Mouse (Mus musculus): ENCODE data around the gene Smyd1. TPM values are rescaled to one million over a fixed set of nuclear protein-coding genes. Genes with fewer than 3 reads are reported as not detected.

The Smyd1 gene
- polyA plus RNA-seq, 1 experiment from 2014 or later: 1.6 TPM

GRCm38 (mm10) chr6:71197636-71198535 lies 124.1 kb downstream of the Smyd1 start:
- no peaks in the 10 kb centered on the region for H3K4me1 ChIP-seq (ENCODE audit: control insufficient read depth, insufficient read depth, low read length)
- H3K27me3 ChIP-seq (ENCODE audit: control insufficient read depth, insufficient read depth, low read length): no peaks in the 10 kb centered on the region
- no peak overlapping the region for H3K4me3 ChIP-seq (ENCODE audit: low read depth, low read length)
- H3K36me3 ChIP-seq (replicated peaks; ENCODE audit: control insufficient read depth, insufficient read depth, low read depth, low read length): no peaks in the 10 kb centered on the region
- no peak overlapping the region for H3K9ac ChIP-seq (replicated peaks; ENCODE audit: low read length)
- H3K27ac ChIP-seq (replicated peaks; ENCODE audit: low read depth, low read length): no peak overlapping the region
- no peak for ATAC-seq (replicated peaks; ENCODE audit: insufficient number of reproducible peaks, low FRiP score, low TSS enrichment, low read depth)
- H3K9me3 ChIP-seq (replicated peaks; ENCODE audit: control insufficient read depth, low read length): no peaks in the 10 kb centered on the region
- no peak for DNase-seq (ENCODE audit: low spot score)
- 83% methylated on average over 13 of the region's 13 CpGs for WGBS
- H3K4me2 ChIP-seq (ENCODE audit: low read depth, low read length): no peak overlapping the region

- no peaks in the 10 kb centered on the region for H3K27me3 ChIP-seq (ENCODE audit: control insufficient read depth, insufficient read depth, low read length)
- no peak overlapping the region for H3K9ac ChIP-seq (replicated peaks; ENCODE audit: low read length)
- no peaks in the 10 kb centered on the region for H3K4me1 ChIP-seq (ENCODE audit: control insufficient read depth, insufficient read depth, low read length)
- no peak overlapping the region for H3K4me3 ChIP-seq (ENCODE audit: low read depth, low read length)
- no peak overlapping the region for H3K27ac ChIP-seq (replicated peaks; ENCODE audit: low read depth, low read length)
- no peak for DNase-seq (ENCODE audit: low spot score)
- no peaks in the 10 kb centered on the region for H3K36me3 ChIP-seq (replicated peaks; ENCODE audit: control insufficient read depth, insufficient read depth, low read depth, low read length)
- H3K9me3 ChIP-seq (replicated peaks; ENCODE audit: control insufficient read depth, low read length): no peaks in the 10 kb centered on the region
- H3K4me2 ChIP-seq (ENCODE audit: low read depth, low read length): no peak overlapping the region
- no peak for ATAC-seq (replicated peaks; ENCODE audit: insufficient number of reproducible peaks, low FRiP score, low TSS enrichment, low read depth)
Observed at GRCm38 (mm10) chr6:71196107-71196506, 125.9 kb downstream of the Smyd1 start.

- Histone ChIP-seq H3K27ac (replicated peaks; ENCODE audit: low read depth, low read length) (no peak overlapping the region), H3K27me3 (ENCODE audit: control insufficient read depth, insufficient read depth, low read length) (no peaks in the 10 kb centered on the region), H3K4me1 (ENCODE audit: control insufficient read depth, insufficient read depth, low read length) (no peaks in the 10 kb centered on the region), H3K36me3 (replicated peaks; ENCODE audit: control insufficient read depth, insufficient read depth, low read depth, low read length) (no peaks in the 10 kb centered on the region), H3K4me3 (ENCODE audit: low read depth, low read length) (no peak overlapping the region), H3K9ac (replicated peaks; ENCODE audit: low read length) (no peak overlapping the region), H3K4me2 (ENCODE audit: low read depth, low read length) (no peak overlapping the region), H3K9me3 (replicated peaks; ENCODE audit: control insufficient read depth, low read length) (no peaks in the 10 kb centered on the region)
- 80% methylated on average over 6 of the region's 6 CpGs for WGBS
- ATAC-seq (replicated peaks; ENCODE audit: insufficient number of reproducible peaks, low FRiP score, low TSS enrichment, low read depth) (no peak), DNase-seq (ENCODE audit: low spot score) (no peak)
Observed at GRCm38 (mm10) chr6:71193151-71193740, 128.8 kb downstream of the Smyd1 start.

- Histone ChIP-seq H3K27me3 (ENCODE audit: control insufficient read depth, insufficient read depth, low read length) (no peaks in the 10 kb centered on the region), H3K9me3 (replicated peaks; ENCODE audit: control insufficient read depth, low read length) (no peaks in the 10 kb centered on the region), H3K4me3 (ENCODE audit: low read depth, low read length) (no peak overlapping the region), H3K9ac (replicated peaks; ENCODE audit: low read length) (no peak overlapping the region), H3K4me1 (ENCODE audit: control insufficient read depth, insufficient read depth, low read length) (no peaks in the 10 kb centered on the region), H3K27ac (replicated peaks; ENCODE audit: low read depth, low read length) (no peak overlapping the region), H3K4me2 (ENCODE audit: low read depth, low read length) (no peak overlapping the region), H3K36me3 (replicated peaks; ENCODE audit: control insufficient read depth, insufficient read depth, low read depth, low read length) (no peaks in the 10 kb centered on the region)
- DNase-seq (ENCODE audit: low spot score) (no peak), ATAC-seq (replicated peaks; ENCODE audit: insufficient number of reproducible peaks, low FRiP score, low TSS enrichment, low read depth) (no peak)
- 88% methylated on average over 2 of the region's 2 CpGs for WGBS
Observed at GRCm38 (mm10) chr6:71190501-71190900, 131.5 kb downstream of the Smyd1 start.

- DNase-seq (ENCODE audit: low spot score) (no peak), ATAC-seq (replicated peaks; ENCODE audit: insufficient number of reproducible peaks, low FRiP score, low TSS enrichment, low read depth) (no peak)
- no peak overlapping the region for H3K4me2 ChIP-seq (ENCODE audit: low read depth, low read length)
- no peak overlapping the region for H3K9ac ChIP-seq (replicated peaks; ENCODE audit: low read length)
- H3K4me1 ChIP-seq (ENCODE audit: control insufficient read depth, insufficient read depth, low read length): no peaks in the 10 kb centered on the region
- 68% methylated on average over 1 of the region's 1 CpGs for WGBS
- no peaks in the 10 kb centered on the region for H3K36me3 ChIP-seq (replicated peaks; ENCODE audit: control insufficient read depth, insufficient read depth, low read depth, low read length)
- no peak overlapping the region for H3K27ac ChIP-seq (replicated peaks; ENCODE audit: low read depth, low read length)
- H3K4me3 ChIP-seq (ENCODE audit: low read depth, low read length): no peak overlapping the region
- H3K9me3 ChIP-seq (replicated peaks; ENCODE audit: control insufficient read depth, low read length): no peaks in the 10 kb centered on the region
- H3K27me3 ChIP-seq (ENCODE audit: control insufficient read depth, insufficient read depth, low read length): no peaks in the 10 kb centered on the region
Observed at GRCm38 (mm10) chr6:71189578-71189977, 132.5 kb downstream of the Smyd1 start.

- no peaks in the 10 kb centered on the region for H3K9me3 ChIP-seq (replicated peaks; ENCODE audit: control insufficient read depth, low read length)
- no peak overlapping the region for H3K27ac ChIP-seq (replicated peaks; ENCODE audit: low read depth, low read length)
- 88% methylated on average over 7 of the region's 7 CpGs for WGBS
- no peak overlapping the region for H3K4me2 ChIP-seq (ENCODE audit: low read depth, low read length)
- DNase-seq (ENCODE audit: low spot score) (no peak), ATAC-seq (replicated peaks; ENCODE audit: insufficient number of reproducible peaks, low FRiP score, low TSS enrichment, low read depth) (no peak)
- H3K4me3 ChIP-seq (ENCODE audit: low read depth, low read length): no peak overlapping the region
- H3K36me3 ChIP-seq (replicated peaks; ENCODE audit: control insufficient read depth, insufficient read depth, low read depth, low read length): no peaks in the 10 kb centered on the region
- H3K27me3 ChIP-seq (ENCODE audit: control insufficient read depth, insufficient read depth, low read length): no peaks in the 10 kb centered on the region
- no peak overlapping the region for H3K9ac ChIP-seq (replicated peaks; ENCODE audit: low read length)
- H3K4me1 ChIP-seq (ENCODE audit: control insufficient read depth, insufficient read depth, low read length): no peaks in the 10 kb centered on the region
Observed at GRCm38 (mm10) chr6:71184941-71185604, 137.0 kb downstream of the Smyd1 start.

- H3K9me3 ChIP-seq (replicated peaks; ENCODE audit: control insufficient read depth, low read length): no peaks in the 10 kb centered on the region
- no peak overlapping the region for H3K27ac ChIP-seq (replicated peaks; ENCODE audit: low read depth, low read length)
- no peak overlapping the region for H3K4me3 ChIP-seq (ENCODE audit: low read depth, low read length)
- WGBS: 81% methylated on average over 1 of the region's 1 CpGs
- H3K27me3 ChIP-seq (ENCODE audit: control insufficient read depth, insufficient read depth, low read length): no peaks in the 10 kb centered on the region
- no peak overlapping the region for H3K4me2 ChIP-seq (ENCODE audit: low read depth, low read length)
- H3K4me1 ChIP-seq (ENCODE audit: control insufficient read depth, insufficient read depth, low read length): no peaks in the 10 kb centered on the region
- no peak overlapping the region for H3K9ac ChIP-seq (replicated peaks; ENCODE audit: low read length)
- no peak for ATAC-seq (replicated peaks; ENCODE audit: insufficient number of reproducible peaks, low FRiP score, low TSS enrichment, low read depth)
- no peaks in the 10 kb centered on the region for H3K36me3 ChIP-seq (replicated peaks; ENCODE audit: control insufficient read depth, insufficient read depth, low read depth, low read length)
- DNase-seq (ENCODE audit: low spot score): no peak
Observed at GRCm38 (mm10) chr6:71180596-71180995, 141.4 kb downstream of the Smyd1 start.

Data from embryonic facial prominence, embryonic 11.5 days (tissue).